Mouse (Mus musculus) heart, postnatal 0 days (tissue): ENCODE measurements at regions not wholly inside any gene's neighbourhood (a gene's known extent, or its start where the extent isn't known, plus 50 kb on each side); places are given as distances from the start of the nearest gene placed in this dataset.

Experiments used
- CTCF ChIP-seq: IDR thresholded peaks from 2 replicates; pipeline ENCODE4 v1.5.1; 2016; ENCODE audit warnings: antibody characterized with exemption, control low read depth, low read depth
- EP300 ChIP-seq: IDR thresholded peaks from 2 replicates; pipeline ENCODE4 v1.6.1; 2016; ENCODE audit warnings: antibody characterized with exemption, low read depth

DNA sequence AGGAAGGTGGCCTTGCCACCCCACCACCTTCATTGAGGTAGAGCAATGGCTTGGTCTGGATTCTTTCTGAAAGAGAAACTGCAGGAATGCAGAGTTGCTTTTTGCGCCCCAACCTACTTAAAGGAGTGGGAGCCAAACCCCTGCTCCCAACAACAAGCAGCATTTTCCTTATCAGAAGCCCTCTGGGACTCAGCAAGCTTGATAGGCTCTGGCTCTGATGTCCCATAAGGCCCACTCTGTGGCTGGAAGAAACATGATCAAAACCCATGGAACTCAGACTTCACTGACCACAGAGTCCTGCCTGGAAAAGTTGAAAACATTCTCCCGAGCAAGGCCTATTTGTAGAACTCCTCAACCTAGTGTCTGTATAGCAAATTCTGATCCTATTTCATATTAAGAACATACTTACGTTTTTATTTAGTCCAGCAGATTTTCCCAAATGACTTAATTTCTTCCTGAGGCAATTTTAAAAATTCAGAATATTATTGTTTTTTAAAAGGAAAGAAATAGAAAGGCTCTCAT, 159.4 kb upstream of the Cypt12 start:
- TF ChIP-seq CTCF = no peak
- no peak for TF ChIP-seq EP300
